Mouse (Mus musculus) bone marrow macrophage, adult 2 months (primary cell): ENCODE results near the gene Olfr352. TPM values are rescaled to one million over a fixed set of nuclear protein-coding genes. Genes with fewer than 3 reads are reported as not detected.

Source experiments
- H3K27ac ChIP-seq: 2 replicates; pipeline ENCODE4 v1.5.1; 2012; ENCODE audit warnings: low read depth, low read length; ENCODE audit not compliant: insufficient read depth
- H3K4me1 ChIP-seq: 2 replicates; pipeline ENCODE4 v1.6.1; 2012; ENCODE audit warnings: low read length; ENCODE audit not compliant: control insufficient read depth, insufficient read depth
- H3K4me3 ChIP-seq: 2 replicates; pipeline ENCODE4 v1.5.1; 2012; ENCODE audit warnings: mild to moderate bottlenecking, low read length, moderate library complexity; ENCODE audit not compliant: insufficient read depth
- CTCF ChIP-seq: IDR thresholded peaks from 2 replicates; pipeline ENCODE4 v1.5.1; 2012; ENCODE audit warnings: low read depth, mild to moderate bottlenecking, low read length, moderate library complexity
- POLR2A ChIP-seq: IDR thresholded peaks from 2 replicates; pipeline ENCODE4 v1.6.1; 2012; ENCODE audit warnings: mild to moderate bottlenecking, low read depth, low read length, borderline replicate concordance
- polyA plus RNA-seq: library from polyadenylated mRNA; stranded (reverse); fragments of >200 nt; gene quantifications from 2 replicates; pipeline ENCODE4 v1.2.4, GENCODE M21; 2012; ENCODE audit not compliant: missing spikeins, insufficient read depth, insufficient read length

The Olfr352 gene
- 0.16 and 0.41 TPM in 2 replicates for polyA plus RNA-seq

DNA sequence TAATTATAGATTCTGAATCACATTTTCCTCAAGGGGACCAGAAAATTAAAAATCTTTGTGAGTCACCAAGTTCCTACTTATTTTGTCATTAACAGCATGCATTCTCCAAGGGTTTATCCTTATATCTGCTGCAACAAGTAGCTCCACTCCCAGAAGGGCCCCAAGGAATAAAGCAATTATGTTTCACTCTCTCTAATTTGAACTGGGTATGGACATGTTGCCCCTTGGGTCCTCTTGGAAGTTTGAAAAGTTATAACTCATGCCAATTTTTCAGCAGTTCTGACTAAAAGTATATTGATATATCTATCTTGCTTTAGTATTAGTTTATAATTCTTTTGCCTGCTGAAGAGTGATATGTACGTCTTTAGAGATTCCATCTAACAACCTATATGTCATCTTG, at the start of gene Olfr352:
Olfr352 (plus strand) TSS at position 301 of the 400 bp plus-strand sequence.
- Histone ChIP-seq H3K27ac (no peak within 1 kb of the TSS), H3K4me1 (no peaks in the 10 kb centered on the region), H3K4me3 (no peak within 1 kb of the TSS)
- no peak for TF ChIP-seq POLR2A
- no peak for TF ChIP-seq CTCF

DNA sequence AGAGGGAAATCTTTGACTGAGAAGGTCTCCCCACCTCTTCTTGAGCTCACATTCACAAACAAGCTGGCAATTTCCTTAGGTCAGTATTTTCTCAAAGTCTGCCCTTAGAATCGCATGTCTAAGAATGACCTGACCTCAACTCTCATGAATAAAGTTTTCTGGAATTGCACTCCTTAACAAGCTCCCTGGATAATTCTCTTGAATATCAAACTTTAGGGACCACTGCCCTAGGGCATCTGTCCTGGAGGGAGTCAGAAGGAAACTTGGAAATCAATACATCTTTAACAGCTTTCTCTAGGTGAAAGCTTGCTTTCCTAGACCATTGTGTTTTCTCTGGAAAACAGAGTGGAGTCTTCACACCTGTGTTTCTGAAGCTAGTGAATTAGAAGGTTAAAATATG, 22.2 kb upstream of the Olfr352 start, which contains the start of gene Olfr350:
Olfr350 (plus strand) TSS at position 301 of the 400 bp plus-strand sequence.
- Histone ChIP-seq H3K4me3 (no peak within 1 kb of the TSS), H3K27ac (no peak within 1 kb of the TSS), H3K4me1 (no peaks in the 10 kb centered on the region)
- TF ChIP-seq CTCF (no peak), POLR2A (no peak)

DNA sequence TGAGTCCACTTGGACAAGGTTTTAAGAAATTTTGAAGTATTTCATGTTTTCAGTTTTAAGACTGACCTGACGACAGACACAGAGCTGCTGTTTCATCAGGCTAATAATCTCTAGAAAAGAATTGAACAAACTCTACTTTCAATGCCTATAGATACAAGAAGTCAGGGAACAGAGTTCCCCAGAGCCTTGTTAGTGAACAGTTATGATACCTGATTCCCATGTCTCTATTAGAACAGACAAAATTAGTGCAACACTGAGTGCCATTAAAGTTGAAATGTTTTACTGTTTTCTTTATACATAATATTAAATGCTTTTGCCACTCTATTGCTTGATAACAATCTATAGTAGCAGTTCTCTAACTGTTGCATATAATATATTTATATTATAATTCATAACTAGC, 5.7 kb upstream of the Olfr352 start, which contains the start of gene Olfr351:
Olfr351 (minus strand) TSS at position 101 of the 400 bp plus-strand sequence.
- Histone ChIP-seq H3K4me3 (no peak within 1 kb of the TSS), H3K4me1 (no peaks in the 10 kb centered on the region), H3K27ac (no peak within 1 kb of the TSS)
- TF ChIP-seq POLR2A (no peak), CTCF (no peak)

DNA sequence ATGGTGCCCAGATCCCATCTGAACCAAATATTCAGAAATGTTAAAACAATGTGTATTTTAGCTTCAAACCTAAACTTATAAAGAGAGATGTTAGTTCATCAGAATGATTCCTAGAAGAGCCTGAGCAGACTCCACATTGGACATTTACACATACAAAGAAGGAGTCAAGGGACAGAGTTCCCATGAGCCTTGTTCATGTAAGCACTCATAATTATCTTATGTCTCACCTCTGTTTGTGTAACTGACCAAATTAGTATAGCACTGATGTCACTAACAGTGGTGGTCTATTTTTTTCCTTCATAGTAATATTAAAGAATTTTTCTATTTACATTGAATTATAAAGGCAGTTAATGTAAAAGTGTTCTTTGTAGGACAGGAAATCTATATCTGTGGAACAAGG, 24.6 kb downstream of the Olfr352 start, which contains the start of gene Olfr353:
Olfr353 (minus strand) TSS at position 101 of the 400 bp plus-strand sequence.
- Histone ChIP-seq H3K4me3 (no peak within 1 kb of the TSS), H3K4me1 (no peaks in the 10 kb centered on the region), H3K27ac (no peak within 1 kb of the TSS)
- TF ChIP-seq CTCF (no peak), POLR2A (no peak)

DNA sequence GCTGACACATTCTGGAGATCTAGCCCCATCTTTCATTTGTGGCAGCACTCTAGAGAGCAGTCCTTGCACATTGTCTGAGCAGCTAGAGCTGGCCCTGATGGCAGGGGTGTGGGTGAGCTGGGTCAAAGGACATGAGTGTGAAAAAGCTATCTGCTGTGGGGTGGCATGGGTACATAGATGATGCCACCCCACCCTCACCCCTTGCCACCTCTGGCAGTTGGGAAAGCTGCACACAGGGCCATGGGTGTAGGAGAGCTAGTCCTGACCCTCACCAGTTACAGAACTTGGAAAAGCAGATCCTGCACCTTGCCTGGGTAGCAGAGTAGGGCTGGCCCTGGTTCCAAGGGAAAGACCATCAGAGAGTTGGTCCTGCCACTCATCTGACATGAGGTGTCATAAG, 28.9 kb downstream of the Olfr352 start:
- Histone ChIP-seq H3K4me1 (no peaks in the 10 kb centered on the region), H3K27ac (no peak overlapping the region), H3K4me3 (no peak overlapping the region)
- no peak for TF ChIP-seq CTCF

DNA sequence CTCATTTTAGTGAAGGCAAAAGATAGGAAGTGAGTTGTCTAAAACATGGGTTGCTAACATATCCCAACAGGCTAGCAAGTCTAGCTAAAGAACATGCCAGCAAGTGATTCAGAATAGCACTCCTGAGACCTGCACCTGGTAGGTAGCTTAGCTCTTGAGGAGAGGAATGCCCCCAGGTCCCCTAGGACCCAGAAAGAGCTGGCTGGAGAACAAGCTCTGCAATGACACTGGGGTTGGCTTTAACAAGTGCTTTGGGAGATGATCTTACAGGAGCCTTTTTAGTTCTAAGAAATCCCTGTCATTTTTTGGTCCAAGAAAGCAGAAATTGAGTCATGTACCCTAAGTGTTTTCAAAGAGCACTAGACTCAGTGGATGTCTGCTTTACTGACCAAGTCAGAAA, 37.1 kb downstream of the Olfr352 start, which contains the start of gene Olfr354:
Olfr354 (plus strand) TSS at position 301 of the 400 bp plus-strand sequence.
- Histone ChIP-seq H3K4me3 (no peak within 1 kb of the TSS), H3K4me1 (no peaks in the 10 kb centered on the region), H3K27ac (no peak within 1 kb of the TSS)
- TF ChIP-seq CTCF: no peak
- TF ChIP-seq POLR2A: no peak

Other genes starting within 250 kb of the Olfr352 start
- gene Olfr345, start 228.4 kb upstream of the Olfr352 start, polyA plus RNA-seq: not detected in 2 replicates
- gene Olfr346, start 182.7 kb upstream of the Olfr352 start, polyA plus RNA-seq: not detected in 2 replicates
- gene Olfr347, start 136.6 kb upstream of the Olfr352 start, polyA plus RNA-seq: not detected in 2 replicates
- gene Olfr348, start 84.2 kb upstream of the Olfr352 start, polyA plus RNA-seq: not detected in 2 replicates
- gene Olfr50, start 77.9 kb upstream of the Olfr352 start, polyA plus RNA-seq: not detected in 2 replicates
- gene Olfr3, start 51.4 kb upstream of the Olfr352 start, polyA plus RNA-seq: not detected in 2 replicates
- gene Olfr350, start 22.1 kb upstream of the Olfr352 start, polyA plus RNA-seq: not detected in 2 replicates
- not detected in 2 replicates for gene Olfr351, start 5.8 kb upstream of the Olfr352 start, polyA plus RNA-seq
- gene Olfr353, start 24.5 kb downstream of the Olfr352 start, polyA plus RNA-seq: not detected in 2 replicates
- 0.07 TPM in 1 of 2 replicates, not detected in the other for gene Olfr354, start 37.2 kb downstream of the Olfr352 start, polyA plus RNA-seq
- gene Olfr355, start 60.4 kb downstream of the Olfr352 start, polyA plus RNA-seq: not detected in 2 replicates
- gene Olfr356, start 68.7 kb downstream of the Olfr352 start, polyA plus RNA-seq: not detected in 2 replicates
- gene Olfr357, start 125.4 kb downstream of the Olfr352 start, polyA plus RNA-seq: not detected in 2 replicates
- gene Olfr358, start 140.9 kb downstream of the Olfr352 start, polyA plus RNA-seq: not detected in 2 replicates
- not detected in 2 replicates for gene Olfr360, start 197.3 kb downstream of the Olfr352 start, polyA plus RNA-seq
- not detected in 2 replicates for gene Olfr361, start 220.8 kb downstream of the Olfr352 start, polyA plus RNA-seq
- not detected in 2 replicates for gene Olfr362, start 249.4 kb downstream of the Olfr352 start, polyA plus RNA-seq